Mouse (Mus musculus): ENCODE data around the gene Scai.

Gene Scai

DNA sequence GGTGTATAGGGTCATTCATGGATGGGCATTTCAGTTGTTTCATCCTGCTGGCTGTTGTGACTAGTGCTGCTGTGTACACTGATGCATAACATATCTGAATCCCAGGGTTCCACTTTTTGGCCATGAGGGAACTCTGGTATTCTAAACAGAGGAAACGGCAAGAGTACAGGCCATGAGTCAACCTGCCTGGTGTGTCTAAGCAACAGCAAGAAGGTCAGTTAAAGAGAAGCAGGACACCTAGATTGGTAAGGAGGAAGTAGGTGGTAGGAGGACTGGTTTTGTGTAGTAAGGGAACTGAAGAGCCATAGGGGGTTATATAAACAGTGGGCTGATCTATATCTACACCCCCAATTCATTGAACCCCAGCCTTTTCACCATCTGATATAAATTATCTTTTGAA is 33.7 kb downstream of the Scai start:
- H3K36me3 ChIP-seq (ENCODE audit: insufficient read depth, low read length), result no peaks in the 10 kb centered on the region; the same call in 1 of the 2 replicates
- no peaks in the 10 kb centered on the region for H3K9me3 ChIP-seq (ENCODE audit: low read length)
- H3K4me3 ChIP-seq (replicated peaks; ENCODE audit: low read length), result no peak overlapping the region
- TF ChIP-seq POU5F1 (IDR thresholded peaks at IDR 0.05; ENCODE audit: borderline replicate concordance, low read length), result no peak
- TF ChIP-seq NANOG (IDR thresholded peaks at IDR 0.05; ENCODE audit: borderline replicate concordance, low read length), result no peak
- TF ChIP-seq CTCF (conservative IDR thresholded peaks at IDR 0.05; ENCODE audit: low read length), result no peak; the same call in 1 of the 2 replicates
- H3K27me3 ChIP-seq (ENCODE audit: insufficient read depth, low read length), result no peaks in the 10 kb centered on the region
- peaks cover 11% of the 10 kb centered on the region for H3K4me1 ChIP-seq (replicated peaks; ENCODE audit: low read depth, low read length)

GRCm38 (mm10) chr2:39150943-39151342 is 39.6 kb downstream of the Scai start:
- Histone ChIP-seq H3K36me3 (ENCODE audit: insufficient read depth, low read length) (no peaks in the 10 kb centered on the region), H3K4me3 (replicated peaks; ENCODE audit: low read length) (no peak overlapping the region)
- TF ChIP-seq NANOG (IDR thresholded peaks at IDR 0.05; ENCODE audit: borderline replicate concordance, low read length) (no peak), POU5F1 (IDR thresholded peaks at IDR 0.05; ENCODE audit: borderline replicate concordance, low read length) (no peak), CTCF (conservative IDR thresholded peaks at IDR 0.05; ENCODE audit: low read length) (no peak)

DNA sequence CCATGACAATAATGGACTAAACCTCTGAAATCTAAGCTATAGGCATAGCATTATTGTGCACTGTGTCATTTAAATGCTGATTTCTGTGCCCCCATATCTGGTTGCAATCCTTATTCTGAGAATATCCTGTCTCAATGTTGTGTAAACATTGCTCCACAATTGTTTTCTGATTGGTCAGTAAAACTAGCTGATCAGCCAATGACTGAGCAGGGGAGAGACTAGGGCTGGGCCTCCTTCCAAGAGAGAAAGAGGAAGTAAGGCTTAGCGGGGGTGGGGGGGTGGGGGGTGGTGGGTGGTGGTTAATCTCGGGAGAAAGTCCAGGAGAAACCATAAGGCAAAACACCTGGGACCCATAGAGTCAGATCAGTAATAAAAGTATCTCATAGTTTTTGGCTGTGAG is 42.5 kb downstream of the Scai start:
- Histone ChIP-seq H3K4me3 (replicated peaks; ENCODE audit: low read length) (no peak overlapping the region), H3K4me1 (replicated peaks; ENCODE audit: low read depth, low read length) (no peaks in the 10 kb centered on the region), H3K27me3 (ENCODE audit: insufficient read depth, low read length) (no peaks in the 10 kb centered on the region), H3K9me3 (ENCODE audit: low read length) (no peaks in the 10 kb centered on the region), H3K36me3 (ENCODE audit: insufficient read depth, low read length) (no peaks in the 10 kb centered on the region)
- TF ChIP-seq POU5F1 (IDR thresholded peaks at IDR 0.05; ENCODE audit: borderline replicate concordance, low read length), result no peak
- no peak for TF ChIP-seq NANOG (IDR thresholded peaks at IDR 0.05; ENCODE audit: borderline replicate concordance, low read length)
- TF ChIP-seq CTCF (conservative IDR thresholded peaks at IDR 0.05; ENCODE audit: low read length), result no peak

More at GRCm38 (mm10) chr2:39150943-39151342, 39.6 kb downstream of the Scai start:
- H3K4me1 ChIP-seq (replicated peaks; ENCODE audit: low read depth, low read length), result no peaks in the 10 kb centered on the region
- H3K9me3 ChIP-seq (ENCODE audit: low read length), result no peaks in the 10 kb centered on the region
- no peaks in the 10 kb centered on the region for H3K27me3 ChIP-seq (ENCODE audit: insufficient read depth, low read length)

GRCm38 (mm10) chr2:39146469-39146868 is 44.1 kb downstream of the Scai start:
- Histone ChIP-seq H3K4me1 (replicated peaks; ENCODE audit: low read depth, low read length) (no peaks in the 10 kb centered on the region), H3K4me3 (replicated peaks; ENCODE audit: low read length) (no peak overlapping the region), H3K36me3 (ENCODE audit: insufficient read depth, low read length) (no peaks in the 10 kb centered on the region), H3K27me3 (ENCODE audit: insufficient read depth, low read length) (no peaks in the 10 kb centered on the region), H3K9me3 (ENCODE audit: low read length) (no peaks in the 10 kb centered on the region)
- TF ChIP-seq CTCF (conservative IDR thresholded peaks at IDR 0.05; ENCODE audit: low read length) (no peak), NANOG (IDR thresholded peaks at IDR 0.05; ENCODE audit: borderline replicate concordance, low read length) (no peak), POU5F1 (IDR thresholded peaks at IDR 0.05; ENCODE audit: borderline replicate concordance, low read length) (no peak)

DNA sequence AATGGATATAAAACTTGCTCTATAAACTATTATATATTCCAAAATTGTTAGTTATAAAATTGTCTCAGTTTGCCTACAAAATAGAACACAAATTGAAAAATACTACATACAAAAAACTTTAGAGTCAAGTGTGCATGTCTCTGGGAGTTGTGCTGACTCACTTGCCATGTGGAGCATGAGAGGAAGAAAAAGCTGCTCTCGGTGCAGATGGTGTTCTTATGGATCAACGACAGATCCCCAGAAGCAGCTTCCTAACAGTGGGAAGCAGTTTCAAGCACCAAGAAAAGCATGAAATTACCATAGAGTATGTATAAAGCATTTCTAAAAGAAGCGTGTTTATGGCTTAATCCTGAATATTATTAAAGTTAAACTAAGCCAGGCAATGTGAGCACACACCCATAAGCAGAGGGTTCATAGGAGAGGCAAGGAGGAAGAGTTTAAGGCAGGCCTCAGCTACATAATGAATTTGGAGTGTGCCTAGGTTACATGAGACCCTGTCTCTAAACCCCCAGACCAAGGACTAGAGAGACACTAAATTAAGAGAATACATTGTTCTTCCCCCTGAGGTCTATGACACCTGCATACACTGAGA is 48.1 kb downstream of the Scai start:
- H3K4me1 ChIP-seq (replicated peaks; ENCODE audit: low read depth, low read length), result no peaks in the 10 kb centered on the region
- TF ChIP-seq NANOG (IDR thresholded peaks at IDR 0.05; ENCODE audit: borderline replicate concordance, low read length), result no peak
- TF ChIP-seq CTCF (conservative IDR thresholded peaks at IDR 0.05; ENCODE audit: low read length), result no peak
- no peak for TF ChIP-seq POU5F1 (IDR thresholded peaks at IDR 0.05; ENCODE audit: borderline replicate concordance, low read length)
- no peaks in the 10 kb centered on the region for H3K27me3 ChIP-seq (ENCODE audit: insufficient read depth, low read length)
- no peak overlapping the region for H3K4me3 ChIP-seq (replicated peaks; ENCODE audit: low read length)
- no peaks in the 10 kb centered on the region for H3K9me3 ChIP-seq (ENCODE audit: low read length)
- H3K36me3 ChIP-seq (ENCODE audit: insufficient read depth, low read length), result no peaks in the 10 kb centered on the region

DNA sequence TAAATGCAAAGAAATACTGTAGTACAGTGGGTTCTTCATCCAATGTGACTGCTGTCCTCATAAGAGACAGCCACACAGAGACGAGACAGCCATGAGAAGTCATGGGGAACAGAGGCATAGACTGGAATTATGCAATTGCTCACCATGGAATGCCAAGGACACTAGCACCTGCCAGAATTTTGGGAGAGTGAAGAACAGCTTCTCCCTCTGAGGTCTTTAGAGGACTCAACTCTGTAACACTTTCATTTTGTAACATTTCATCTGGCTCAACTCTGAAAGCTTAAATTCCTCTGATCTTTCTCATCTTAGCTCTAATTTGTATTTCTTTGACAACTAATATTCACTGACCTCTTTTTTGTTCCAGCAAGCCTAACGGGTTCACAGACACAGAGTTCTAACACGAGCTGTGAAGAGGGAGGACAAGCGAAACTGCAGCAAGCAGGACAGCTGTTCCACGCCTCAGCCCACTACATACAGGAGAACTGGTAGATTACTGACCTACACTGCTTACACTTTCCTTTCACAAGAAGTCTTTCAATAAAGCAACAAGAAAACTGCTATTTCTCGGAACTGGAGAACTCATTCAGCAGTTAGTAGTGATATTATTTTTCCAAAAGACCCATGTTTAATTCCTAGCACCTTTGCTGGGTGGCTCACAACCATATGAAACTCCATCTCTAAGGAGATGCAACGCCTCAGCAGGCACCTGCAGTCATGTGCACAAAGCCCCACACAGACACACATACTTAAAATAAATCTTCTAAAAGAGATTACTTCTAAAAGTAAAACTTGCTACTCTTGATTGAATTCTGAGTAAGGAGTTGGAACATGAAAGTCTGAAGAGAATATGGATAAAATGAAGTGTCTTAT is 49.7 kb downstream of the Scai start:
- no peaks in the 10 kb centered on the region for H3K27me3 ChIP-seq (ENCODE audit: insufficient read depth, low read length)
- H3K4me3 ChIP-seq (replicated peaks; ENCODE audit: low read length), result no peak overlapping the region
- no peaks in the 10 kb centered on the region for H3K4me1 ChIP-seq (replicated peaks; ENCODE audit: low read depth, low read length)
- TF ChIP-seq POU5F1 (IDR thresholded peaks at IDR 0.05; ENCODE audit: borderline replicate concordance, low read length) (no peak), CTCF (conservative IDR thresholded peaks at IDR 0.05; ENCODE audit: low read length) (no peak), NANOG (IDR thresholded peaks at IDR 0.05; ENCODE audit: borderline replicate concordance, low read length) (no peak)
- H3K36me3 ChIP-seq (ENCODE audit: insufficient read depth, low read length), result no peaks in the 10 kb centered on the region
- H3K9me3 ChIP-seq (ENCODE audit: low read length), result no peaks in the 10 kb centered on the region

DNA sequence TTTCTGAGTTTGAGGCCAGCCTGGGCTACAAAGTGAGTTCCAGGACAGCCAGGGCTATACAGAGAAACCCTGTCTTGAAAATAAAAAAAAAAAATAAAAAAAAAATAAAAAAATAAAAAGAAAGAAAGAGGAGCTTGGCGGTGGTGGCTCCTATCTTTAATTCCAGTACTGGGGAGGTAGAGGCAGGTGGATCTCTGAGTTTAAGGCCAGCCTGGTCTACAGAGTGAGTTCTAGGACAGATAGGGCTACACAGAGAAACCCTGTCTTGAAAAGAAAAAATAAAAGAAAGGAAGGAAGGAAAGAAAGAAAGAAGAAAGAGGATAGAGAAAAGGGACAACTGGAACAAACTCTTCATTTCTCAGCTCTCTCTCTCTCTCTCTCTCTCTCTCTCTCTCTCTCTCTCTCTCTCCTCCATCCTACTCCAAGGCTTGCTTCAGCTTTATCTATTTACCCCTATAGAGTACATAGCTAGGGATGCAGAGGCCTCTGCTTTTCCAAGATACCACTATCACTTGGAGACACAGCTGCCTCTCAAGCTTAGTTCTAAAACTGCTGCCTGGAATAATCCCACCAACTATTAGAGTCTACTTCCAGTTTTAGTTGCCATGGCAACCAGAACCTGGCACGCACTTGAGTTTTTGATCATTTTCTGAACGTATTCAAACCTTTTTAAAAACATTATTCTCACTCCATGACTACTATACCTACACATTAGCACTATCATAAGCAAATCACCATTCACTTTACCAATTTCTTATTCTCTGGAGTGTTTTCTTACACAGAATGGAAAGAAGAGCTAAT is 60.8 kb downstream of the Scai start:
- Histone ChIP-seq H3K4me3 (replicated peaks; ENCODE audit: low read length) (no peak overlapping the region), H3K36me3 (ENCODE audit: insufficient read depth, low read length) (0 out of 2 replicates have a peak, but pooled peaks cover 2% of the 10 kb centered on the region), H3K27me3 (ENCODE audit: insufficient read depth, low read length) (no peaks in the 10 kb centered on the region), H3K4me1 (replicated peaks; ENCODE audit: low read depth, low read length) (no peaks in the 10 kb centered on the region), H3K9me3 (ENCODE audit: low read length) (no peaks in the 10 kb centered on the region)
- no peak for TF ChIP-seq NANOG (IDR thresholded peaks at IDR 0.05; ENCODE audit: borderline replicate concordance, low read length)
- TF ChIP-seq CTCF (conservative IDR thresholded peaks at IDR 0.05; ENCODE audit: low read length), result no peak
- TF ChIP-seq POU5F1 (IDR thresholded peaks at IDR 0.05; ENCODE audit: borderline replicate concordance, low read length), result no peak

GRCm38 (mm10) chr2:39124167-39124566 is 66.4 kb downstream of the Scai start:
- Histone ChIP-seq H3K4me3 (replicated peaks; ENCODE audit: low read length) (no peak overlapping the region), H3K27me3 (ENCODE audit: insufficient read depth, low read length) (no peaks in the 10 kb centered on the region), H3K36me3 (ENCODE audit: insufficient read depth, low read length) (peaks cover 37% of the 10 kb centered on the region), H3K4me1 (replicated peaks; ENCODE audit: low read depth, low read length) (no peaks in the 10 kb centered on the region), H3K9me3 (ENCODE audit: low read length) (no peaks in the 10 kb centered on the region)
- TF ChIP-seq NANOG (IDR thresholded peaks at IDR 0.05; ENCODE audit: borderline replicate concordance, low read length) (no peak), POU5F1 (IDR thresholded peaks at IDR 0.05; ENCODE audit: borderline replicate concordance, low read length) (no peak), CTCF (conservative IDR thresholded peaks at IDR 0.05; ENCODE audit: low read length) (no peak)
